Mouse (Mus musculus) kidney, adult 2 months (tissue): ENCODE measurements around the gene Sox30.

Source experiments
- CTCF ChIP-seq: fragments of 200-500 bp; conservative IDR thresholded peaks from 2 replicates; pipeline ENCODE4 v1.5.1; 2011; ENCODE audit warnings: low read depth, mild to moderate bottlenecking, control low read depth, low read length, moderate library complexity, mixed read lengths; ENCODE audit not compliant: insufficient read depth, insufficient read length
- POLR2A ChIP-seq: fragments of 200-500 bp; IDR thresholded peaks from one replicate; pipeline ENCODE4 v1.6.1; 2011; ENCODE audit warnings: low read depth, low read length, control low read depth

DNA sequence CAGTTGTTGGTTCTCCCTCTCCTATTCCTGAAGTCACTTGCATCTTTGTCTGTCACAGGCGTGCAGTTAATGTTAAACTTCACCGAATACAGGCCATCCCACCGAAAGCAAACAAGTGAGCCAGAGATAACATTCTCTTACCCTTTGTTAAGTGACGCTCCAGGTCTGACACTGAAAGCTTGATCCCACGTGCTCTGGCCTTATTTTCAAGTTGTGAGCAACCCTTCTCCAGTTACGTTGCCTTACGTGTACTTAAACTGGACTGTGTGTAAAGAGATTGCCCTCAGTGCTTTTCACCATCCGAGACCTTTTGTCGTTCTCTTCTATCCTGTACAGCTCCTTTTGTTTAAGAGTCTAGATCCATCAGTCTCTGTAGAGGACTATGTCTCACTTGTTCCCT is 77.9 kb downstream of the Sox30 start:
- no peak for TF ChIP-seq CTCF
- TF ChIP-seq POLR2A = no peak
